ENCODE assay signal across 9 mouse cellular contexts in the genomic region with DNA sequence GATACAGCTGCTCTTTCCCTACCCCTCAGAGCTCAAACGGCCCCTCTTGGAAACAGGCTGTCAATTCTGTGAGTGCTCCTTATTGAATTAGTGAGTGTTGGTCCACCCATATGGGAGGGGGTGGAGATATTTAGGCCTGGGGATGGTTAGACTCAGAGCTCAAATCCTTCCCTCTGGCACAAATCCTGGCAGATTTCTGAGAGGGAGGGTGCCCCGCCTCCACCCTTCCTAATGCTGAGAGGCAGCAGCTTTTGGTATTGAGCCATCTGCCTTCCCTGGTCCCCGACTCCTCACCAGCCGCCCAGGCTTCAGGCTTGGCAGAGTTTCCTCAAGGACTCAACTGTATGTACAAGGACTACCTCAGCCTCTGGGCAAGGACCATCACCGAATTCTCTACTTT. TPM values are rescaled to one million over a fixed set of nuclear protein-coding genes. Genes with fewer than 3 reads are reported as not detected.
DNase-seq lines count a peak whose midpoint lies in the region; ATAC-seq lines count a peak whose summit lies in the region.
"Had no signal": no experiment of that assay in that cellular context is flagged by ENCODE, and none has a peak within 500 bp of the region (broad histone marks: within the 10 kb centered on the region; RNA-seq: fewer than 3 reads in every experiment).

No protein-coding gene starts in this region.

- H3K9ac ChIP-seq in hindbrain, embryonic 15.5 days, result no peak overlapping the region
- H3K9ac ChIP-seq in hindbrain, embryonic 12.5 days, result no peak overlapping the region
- H3K9ac ChIP-seq in embryonic facial prominence, embryonic 14.5 days (ENCODE audit: low read depth, low read length), result peak overlapping the region; percentile 40; the same call in 1 of the 2 replicates
- H3K9ac ChIP-seq in liver, embryonic 12.5 days, result no peak overlapping the region

- H3K9me3 ChIP-seq in hindbrain, embryonic 15.5 days, result no peaks in the 10 kb centered on the region
- peaks cover 6% of the 10 kb centered on the region; the same call in 1 of the 2 replicates for H3K9me3 ChIP-seq in hindbrain, embryonic 12.5 days (replicated peaks)
- peaks cover 8% of the 10 kb centered on the region; the same call in 1 of the 2 replicates for H3K9me3 ChIP-seq in embryonic facial prominence, embryonic 14.5 days (ENCODE audit: control insufficient read depth, low read length)
- peaks cover 8% of the 10 kb centered on the region for H3K9me3 ChIP-seq in liver, embryonic 12.5 days (replicated peaks)

- H3K4me3 ChIP-seq in hindbrain, embryonic 15.5 days, result no peak overlapping the region
- H3K4me3 ChIP-seq in hindbrain, embryonic 12.5 days, result no peak overlapping the region
- H3K4me3 ChIP-seq in embryonic facial prominence, embryonic 14.5 days (ENCODE audit: low read depth, low read length), result no peak overlapping the region
- no peak overlapping the region for H3K4me3 ChIP-seq in liver, embryonic 12.5 days

- ATAC-seq in hindbrain, embryonic 15.5 days (ENCODE audit: low FRiP score, low read depth), result no peak
- ATAC-seq in hindbrain, embryonic 12.5 days (ENCODE audit: low FRiP score), result no peak
- peak; percentile 39; the same call in 1 of the 2 replicates for ATAC-seq in embryonic facial prominence, embryonic 14.5 days (ENCODE audit: low read depth)
- ATAC-seq in liver, embryonic 12.5 days, result no peak
- ATAC-seq: Patski had no signal

- peak overlapping the region; percentile 38; the same call in 1 of the 2 replicates for H3K27ac ChIP-seq in hindbrain, embryonic 15.5 days (replicated peaks)
- no peak overlapping the region for H3K27ac ChIP-seq in hindbrain, embryonic 12.5 days
- H3K27ac ChIP-seq in embryonic facial prominence, embryonic 14.5 days (replicated peaks; ENCODE audit: low read depth, low read length), result peak overlapping the region; percentile 62
- H3K27ac ChIP-seq in liver, embryonic 12.5 days, result no peak overlapping the region

- WGBS in hindbrain, embryonic 15.5 days, result 54% methylated on average over 5 of the region's 5 CpGs
- 64% methylated on average over 5 of the region's 5 CpGs for WGBS in hindbrain, embryonic 12.5 days
- WGBS in embryonic facial prominence, embryonic 14.5 days, result 58% methylated on average over 5 of the region's 5 CpGs
- WGBS in liver, embryonic 12.5 days (ENCODE audit: insufficient replicate concordance), result 67% methylated on average over 5 of the region's 5 CpGs

- 0 out of 2 replicates have a peak, but pooled peaks cover 6% of the 10 kb centered on the region for H3K36me3 ChIP-seq in hindbrain, embryonic 15.5 days
- H3K36me3 ChIP-seq in hindbrain, embryonic 12.5 days, result peaks cover 18% of the 10 kb centered on the region
- peaks cover 14% of the 10 kb centered on the region for H3K36me3 ChIP-seq in embryonic facial prominence, embryonic 14.5 days (ENCODE audit: control insufficient read depth, insufficient read depth, low read length)
- peaks cover 17% of the 10 kb centered on the region for H3K36me3 ChIP-seq in liver, embryonic 12.5 days

- H3K4me1 ChIP-seq in hindbrain, embryonic 15.5 days (replicated peaks), result peaks cover 18% of the 10 kb centered on the region
- H3K4me1 ChIP-seq in hindbrain, embryonic 12.5 days, result peaks cover 7% of the 10 kb centered on the region
- peaks cover 26% of the 10 kb centered on the region for H3K4me1 ChIP-seq in embryonic facial prominence, embryonic 14.5 days (ENCODE audit: control insufficient read depth, insufficient read depth, low read length)
- H3K4me1 ChIP-seq in liver, embryonic 12.5 days, result peaks cover 20% of the 10 kb centered on the region

- H3K27me3 ChIP-seq in hindbrain, embryonic 15.5 days, result no peaks in the 10 kb centered on the region
- no peaks in the 10 kb centered on the region for H3K27me3 ChIP-seq in hindbrain, embryonic 12.5 days
- H3K27me3 ChIP-seq in embryonic facial prominence, embryonic 14.5 days (replicated peaks; ENCODE audit: control insufficient read depth, insufficient read depth, low read length), result no peaks in the 10 kb centered on the region
- peaks cover 5% of the 10 kb centered on the region; the same call in 1 of the 2 replicates for H3K27me3 ChIP-seq in liver, embryonic 12.5 days (replicated peaks)
- H3K27me3 ChIP-seq: Patski had no signal

- DNase-seq in adrenal gland, postnatal 14 days, result peak; percentile 71
- DNase-seq in embryonic facial prominence, embryonic 14.5 days (ENCODE audit: low spot score), result peak; percentile 88
- DNase-seq in lung, postnatal 4 days, result peak; percentile 39 to 67
- no peak for DNase-seq in c-Kit-positive CD71-positive TER-119-positive erythroid progenitor cells, embryonic 14.5 days (ENCODE audit: low spot score)
- DNase-seq in gastrocnemius, adult 18-20 months (ENCODE audit: low spot score), result no peak

- H3K4me2 ChIP-seq in hindbrain, embryonic 15.5 days, result no peak overlapping the region
- H3K4me2 ChIP-seq in hindbrain, embryonic 12.5 days (replicated peaks), result no peak overlapping the region
- peak overlapping the region; percentile 25 for H3K4me2 ChIP-seq in embryonic facial prominence, embryonic 14.5 days (ENCODE audit: low read depth, low read length)
- no peak overlapping the region for H3K4me2 ChIP-seq in liver, embryonic 12.5 days

RNA-seq across cellular contexts. Expression of a gene that starts 1.9 kb away (rescaled TPM):
- 67.0 and 70.3 TPM in 2 replicates for polyA plus RNA-seq in hindbrain, embryonic 15.5 days (2015; fragmentation: Nextera tagmentation; extraction: Ambion mirVana)
- polyA plus RNA-seq in hindbrain, embryonic 12.5 days (2016; fragmentation: Nextera tagmentation; extraction: Ambion mirVana), result 85.0 and 86.9 TPM in 2 replicates
- 47.4 and 55.5 TPM in 2 replicates for total RNA-seq in adrenal gland, postnatal 14 days (2021)
- polyA plus RNA-seq in embryonic facial prominence, embryonic 14.5 days (2014; fragmentation: Nextera tagmentation; extraction: Ambion mirVana), result 40.7 and 49.0 TPM in 2 replicates
- 42.0 and 43.7 TPM in 2 replicates for polyA plus RNA-seq in liver, embryonic 12.5 days (2016; fragmentation: Nextera tagmentation; extraction: Ambion mirVana)
- 10 to 100 TPM; 48.1 to 53.3 TPM for total RNA-seq in gastrocnemius, adult 18-20 months (2021)

RNA-seq across cellular contexts. Expression of a gene that starts 9.3 kb away (rescaled TPM):
- polyA plus RNA-seq in hindbrain, embryonic 15.5 days (2015; fragmentation: Nextera tagmentation; extraction: Ambion mirVana), result 136 and 138 TPM in 2 replicates
- 67.2 and 68.4 TPM in 2 replicates for polyA plus RNA-seq in hindbrain, embryonic 12.5 days (2016; fragmentation: Nextera tagmentation; extraction: Ambion mirVana)
- total RNA-seq in adrenal gland, postnatal 14 days (2021), result 106 and 124 TPM in 2 replicates
- polyA plus RNA-seq in embryonic facial prominence, embryonic 14.5 days (2014; fragmentation: Nextera tagmentation; extraction: Ambion mirVana), result 57.7 and 62.2 TPM in 2 replicates
- 13.0 and 13.3 TPM in 2 replicates for polyA plus RNA-seq in liver, embryonic 12.5 days (2016; fragmentation: Nextera tagmentation; extraction: Ambion mirVana)
- 10 to 100 TPM; 78.3 to 85.2 TPM for total RNA-seq in gastrocnemius, adult 18-20 months (2021)

RNA-seq across cellular contexts. Expression of a gene that starts 30.1 kb away (rescaled TPM):
- polyA plus RNA-seq in hindbrain, embryonic 15.5 days (2015; fragmentation: Nextera tagmentation; extraction: Ambion mirVana), result not detected in 2 replicates
- not detected in 2 replicates for polyA plus RNA-seq in hindbrain, embryonic 12.5 days (2016; fragmentation: Nextera tagmentation; extraction: Ambion mirVana)
- not detected in 2 replicates for total RNA-seq in adrenal gland, postnatal 14 days (2021)
- polyA plus RNA-seq in embryonic facial prominence, embryonic 14.5 days (2014; fragmentation: Nextera tagmentation; extraction: Ambion mirVana), result not detected in 2 replicates
- polyA plus RNA-seq in liver, embryonic 12.5 days (2016; fragmentation: Nextera tagmentation; extraction: Ambion mirVana), result not detected in 2 replicates
- total RNA-seq in gastrocnemius, adult 18-20 months (2021), result not detected

RNA-seq across cellular contexts. Expression of a gene that starts 44.0 kb away (rescaled TPM):
- 3.9 and 4.3 TPM in 2 replicates for polyA plus RNA-seq in hindbrain, embryonic 15.5 days (2015; fragmentation: Nextera tagmentation; extraction: Ambion mirVana)
- 1.2 and 1.3 TPM in 2 replicates for polyA plus RNA-seq in hindbrain, embryonic 12.5 days (2016; fragmentation: Nextera tagmentation; extraction: Ambion mirVana)
- total RNA-seq in adrenal gland, postnatal 14 days (2021), result 32.9 and 51.0 TPM in 2 replicates
- polyA plus RNA-seq in embryonic facial prominence, embryonic 14.5 days (2014; fragmentation: Nextera tagmentation; extraction: Ambion mirVana), result 1.1 and 1.9 TPM in 2 replicates
- polyA plus RNA-seq in liver, embryonic 12.5 days (2016; fragmentation: Nextera tagmentation; extraction: Ambion mirVana), result 1.3 and 1.4 TPM in 2 replicates
- 100 to 1,000 TPM in 1 of 2 experiments, 10 to 100 TPM in 1; 74.0 to 126 TPM for total RNA-seq in gastrocnemius, adult 18-20 months (2021)

RNA-seq across cellular contexts. Expression of a gene that starts 48.8 kb away (rescaled TPM):
- polyA plus RNA-seq in hindbrain, embryonic 15.5 days (2015; fragmentation: Nextera tagmentation; extraction: Ambion mirVana), result 193 and 204 TPM in 2 replicates
- 222 and 226 TPM in 2 replicates for polyA plus RNA-seq in hindbrain, embryonic 12.5 days (2016; fragmentation: Nextera tagmentation; extraction: Ambion mirVana)
- total RNA-seq in adrenal gland, postnatal 14 days (2021), result 114 TPM in 2 replicates
- polyA plus RNA-seq in embryonic facial prominence, embryonic 14.5 days (2014; fragmentation: Nextera tagmentation; extraction: Ambion mirVana), result 136 and 146 TPM in 2 replicates
- polyA plus RNA-seq in liver, embryonic 12.5 days (2016; fragmentation: Nextera tagmentation; extraction: Ambion mirVana), result 201 and 202 TPM in 2 replicates
- total RNA-seq in gastrocnemius, adult 18-20 months (2021), result 100 to 1,000 TPM; 105 to 106 TPM

Comparison
In these comparisons a context has a peak if more than half of its experiments do, and no peak if none do; other contexts are left out.
1. H3K27ac ChIP-seq: peak in hindbrain, embryonic 15.5 days (single experiment) and embryonic facial prominence, embryonic 14.5 days (single experiment); none in hindbrain, embryonic 12.5 days (single experiment) and liver, embryonic 12.5 days (single experiment).
2. DNase-seq: peak in adrenal gland, postnatal 14 days (single experiment), embryonic facial prominence, embryonic 14.5 days (single experiment) and lung, postnatal 4 days (2 of 2); none in c-Kit-positive CD71-positive TER-119-positive erythroid progenitor cells, embryonic 14.5 days (single experiment) and gastrocnemius, adult 18-20 months (single experiment).